Mouse (Mus musculus) limb, embryonic 13.5 days (tissue): ENCODE data around the gene Casp7. TPM values are rescaled to one million over a fixed set of nuclear protein-coding genes. Genes with fewer than 3 reads are reported as not detected.
"Not testable (repeated sequence)": the region's sequence is repeated elsewhere in the genome, so short reads cannot be mapped to it uniquely, and the experiment has no call there.

Source experiments
- ATAC-seq: fragments of 200-750 bp; cut with Nextera tagmentation; 2 replicates; pipeline ENCODE4 v1.8.0; 2017; ENCODE audit warnings: low read depth, moderate number of reproducible peaks, moderate TSS enrichment; ENCODE audit not compliant: low FRiP score
- H3K27ac ChIP-seq: fragments of 300-500 bp; sonication (generic); 2 replicates; pipeline ENCODE4 v1.5.1; 2015; ENCODE audit warnings: inconsistent platforms, mild to moderate bottlenecking, moderate library complexity
- H3K27me3 ChIP-seq: fragments of 300-500 bp; sonication (generic); 2 replicates; pipeline ENCODE4 v1.6.1; 2015; ENCODE audit warnings: mild to moderate bottlenecking, inconsistent platforms
- H3K36me3 ChIP-seq: fragments of 300-500 bp; sonication (generic); 2 replicates; pipeline ENCODE4 v1.6.1; 2015; ENCODE audit warnings: inconsistent platforms, mild to moderate bottlenecking, moderate library complexity
- H3K4me1 ChIP-seq: fragments of 300-500 bp; sonication (generic); 2 replicates; pipeline ENCODE4 v1.6.1; 2015; ENCODE audit warnings: inconsistent platforms
- H3K4me2 ChIP-seq: fragments of 300-500 bp; sonication (generic); replicated peaks from 2 replicates; pipeline ENCODE4 v1.6.1; 2015; ENCODE audit warnings: inconsistent platforms, mild to moderate bottlenecking, moderate library complexity
- H3K4me3 ChIP-seq: fragments of 300-500 bp; sonication (generic); 2 replicates; pipeline ENCODE4 v1.5.1; 2015; ENCODE audit warnings: moderate library complexity, mild to moderate bottlenecking, inconsistent platforms
- H3K9ac ChIP-seq: fragments of 300-500 bp; sonication (generic); 2 replicates; pipeline ENCODE4 v1.6.1; 2015; ENCODE audit warnings: mild to moderate bottlenecking, inconsistent platforms
- H3K9me3 ChIP-seq: fragments of 300-500 bp; sonication (generic); 2 replicates; pipeline ENCODE4 v1.6.1; 2016; ENCODE audit warnings: inconsistent platforms
- WGBS: fragments of 180-500 bp; shearing (Covaris S2); methylation state at CpG from one replicate; pipeline ENCODE4 v1.1.7; 2015; 5-methylcytosine and 5-hydroxymethylcytosine counted together
- polyA plus RNA-seq: library from polyadenylated mRNA; unstranded; fragments of >200 nt; fragmentation: Nextera tagmentation; extraction: Ambion mirVana; gene quantifications from 2 replicates; pipeline ENCODE4 v1.2.1, GENCODE M21; 2015

The Casp7 gene
- 29.3 and 30.1 TPM in 2 replicates for polyA plus RNA-seq

DNA sequence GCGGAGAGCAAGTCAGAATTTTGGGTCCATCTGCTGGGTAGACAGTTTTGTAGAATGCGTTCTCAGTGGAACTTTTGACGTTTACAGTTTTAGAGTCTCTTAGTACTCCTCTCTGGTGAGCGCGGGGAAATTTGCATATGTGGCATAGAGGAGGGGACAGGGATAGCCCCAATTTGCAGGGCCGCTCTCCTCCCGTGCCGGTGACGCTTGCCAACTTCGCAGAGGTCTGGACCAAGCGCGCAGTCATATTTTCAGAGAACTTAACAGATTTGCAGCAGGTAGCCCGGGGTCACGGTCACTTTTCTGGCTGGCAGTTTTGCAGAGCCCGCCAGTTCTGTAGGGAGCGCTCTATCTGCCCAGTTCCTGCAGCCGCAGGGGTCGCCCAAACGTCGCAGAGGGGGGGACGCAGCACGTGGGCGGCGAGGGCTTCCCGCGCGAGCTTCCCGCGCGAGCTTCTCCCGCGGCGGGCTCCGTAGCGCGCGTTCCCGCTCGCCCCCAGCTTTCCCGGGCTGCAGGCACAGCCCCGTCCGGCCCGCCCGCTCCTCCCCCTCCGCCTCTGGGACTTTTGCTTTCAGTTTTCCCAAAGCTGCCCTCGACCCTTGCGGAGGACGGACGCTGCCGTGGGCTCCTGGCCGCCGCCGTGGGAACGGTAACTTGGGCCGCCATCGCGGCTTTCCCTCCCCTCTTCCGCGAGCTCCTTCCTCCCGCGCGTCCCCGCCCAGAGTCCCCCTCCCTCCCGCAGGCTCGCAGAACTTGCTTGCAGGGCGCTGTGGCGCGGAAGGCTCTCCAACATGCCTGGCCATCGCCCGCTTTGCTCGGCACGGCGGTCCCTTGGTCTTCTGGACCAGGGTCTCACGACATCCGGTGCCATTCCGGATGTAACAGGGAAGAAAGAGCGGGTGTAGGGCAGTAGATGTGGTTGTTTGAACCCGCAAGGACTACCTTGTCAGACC lies at the start of gene Casp7:
Gene Casp7, plus strand, starts transcription at position 461 of the 953 bp plus-strand sequence.
- H3K4me1 ChIP-seq: peaks cover 13% of the 10 kb centered on the region
- 1% methylated on average over 78 of the region's 78 CpGs for WGBS

DNA sequence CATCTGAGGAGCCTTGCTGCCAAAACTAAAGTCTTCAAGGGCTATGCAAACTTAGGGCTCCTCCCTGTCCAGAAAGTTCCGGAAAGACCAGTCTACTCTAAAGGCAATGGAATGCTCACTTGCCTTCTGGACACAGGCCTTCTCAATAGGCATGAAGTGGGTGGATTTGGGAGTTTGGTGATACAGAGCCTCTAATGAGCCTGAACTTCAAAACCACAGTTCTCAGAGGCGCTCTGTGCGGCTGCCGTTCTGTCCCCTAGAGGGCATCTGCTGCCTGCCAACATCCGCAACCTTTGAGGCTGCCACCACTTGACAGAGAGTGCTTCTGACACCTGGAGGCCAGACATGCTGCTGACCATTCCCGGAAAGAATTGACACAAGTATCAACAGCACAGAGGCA lies 47.6 kb upstream of the Casp7 start:
- Histone ChIP-seq H3K27ac (no peak overlapping the region), H3K9ac (no peak overlapping the region), H3K27me3 (peaks cover 3% of the 10 kb centered on the region; the same call in 1 of the 2 replicates), H3K9me3 (no peaks in the 10 kb centered on the region), H3K4me2 (no peak overlapping the region), H3K4me3 (no peak overlapping the region), H3K4me1 (peaks cover 4% of the 10 kb centered on the region; the same call in 1 of the 2 replicates), H3K36me3 (no peaks in the 10 kb centered on the region)
- no peak for ATAC-seq
- 30% methylated on average over 6 of the region's 6 CpGs for WGBS

More for the DNA sequence above, at the start of gene Casp7:
- H3K27ac ChIP-seq: peak within 1 kb of the TSS; percentile 88
- peak within 1 kb of the TSS; percentile 79 for H3K9ac ChIP-seq
- H3K27me3 ChIP-seq: peaks cover 19% of the 10 kb centered on the region
- peak within 1 kb of the TSS; percentile 60 for H3K4me3 ChIP-seq
- H3K4me2 ChIP-seq: peak within 1 kb of the TSS; percentile 85
- ATAC-seq: peak; percentile 71
- H3K36me3 ChIP-seq: no peaks in the 10 kb centered on the region
- H3K9me3 ChIP-seq: no peaks in the 10 kb centered on the region

DNA sequence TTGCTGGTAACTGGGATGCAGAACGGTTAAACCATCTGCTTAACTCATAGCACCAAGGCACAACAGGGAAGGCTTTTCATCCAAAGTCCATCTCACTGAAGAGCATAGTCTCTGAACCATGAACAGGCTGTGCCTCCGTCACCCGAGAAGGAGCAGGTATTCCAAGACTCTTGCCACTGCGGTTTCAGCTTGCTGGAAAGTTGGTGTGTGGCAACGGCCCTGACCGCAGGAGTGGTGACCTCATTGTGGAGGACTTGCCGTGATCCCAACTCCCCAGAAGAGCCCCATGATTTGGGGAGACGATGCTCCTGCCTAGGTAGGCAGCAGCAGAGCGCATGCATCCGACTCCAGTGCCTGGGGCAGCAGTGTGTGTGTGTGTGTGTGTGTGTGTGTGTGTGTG lies 43.2 kb upstream of the Casp7 start:
- no peak overlapping the region for H3K9ac ChIP-seq
- no peak overlapping the region for H3K27ac ChIP-seq
- no peak overlapping the region for H3K4me3 ChIP-seq
- 0 out of 2 replicates have a peak, but pooled peaks cover 4% of the 10 kb centered on the region for H3K4me1 ChIP-seq
- H3K4me2 ChIP-seq: no peak overlapping the region
- no peak for ATAC-seq
- H3K36me3 ChIP-seq: no peaks in the 10 kb centered on the region
- H3K27me3 ChIP-seq: no peaks in the 10 kb centered on the region
- H3K9me3 ChIP-seq: no peaks in the 10 kb centered on the region
- WGBS: 88% methylated on average over 10 of the region's 10 CpGs

DNA sequence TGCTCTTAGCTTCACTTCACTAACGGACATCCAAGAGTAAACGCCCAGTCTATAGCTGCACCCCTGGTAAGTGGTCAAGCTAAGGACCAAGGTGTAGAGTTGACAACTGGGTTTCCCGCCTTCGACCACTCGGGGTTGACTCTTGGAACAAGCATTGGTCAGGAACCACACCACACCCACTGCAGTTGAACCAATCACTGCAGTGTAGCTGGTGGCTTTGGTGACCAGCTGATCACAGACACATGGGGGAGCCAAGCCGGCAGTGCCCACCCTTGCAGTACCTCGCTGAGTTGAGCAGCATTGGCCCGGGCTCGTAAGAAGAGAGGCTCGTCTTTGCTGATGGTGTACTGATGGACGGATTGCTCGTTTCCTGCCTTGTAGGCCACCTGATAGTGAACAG lies 41.7 kb upstream of the Casp7 start:
- no peak overlapping the region for H3K9ac ChIP-seq
- no peaks in the 10 kb centered on the region for H3K36me3 ChIP-seq
- no peak for ATAC-seq
- H3K4me2 ChIP-seq: no peak overlapping the region
- 82% methylated on average over 12 of the region's 12 CpGs for WGBS
- no peaks in the 10 kb centered on the region for H3K9me3 ChIP-seq
- no peak overlapping the region for H3K4me3 ChIP-seq
- H3K27me3 ChIP-seq: no peaks in the 10 kb centered on the region
- H3K27ac ChIP-seq: no peak overlapping the region
- H3K4me1 ChIP-seq: 0 out of 2 replicates have a peak, but pooled peaks cover 4% of the 10 kb centered on the region

DNA sequence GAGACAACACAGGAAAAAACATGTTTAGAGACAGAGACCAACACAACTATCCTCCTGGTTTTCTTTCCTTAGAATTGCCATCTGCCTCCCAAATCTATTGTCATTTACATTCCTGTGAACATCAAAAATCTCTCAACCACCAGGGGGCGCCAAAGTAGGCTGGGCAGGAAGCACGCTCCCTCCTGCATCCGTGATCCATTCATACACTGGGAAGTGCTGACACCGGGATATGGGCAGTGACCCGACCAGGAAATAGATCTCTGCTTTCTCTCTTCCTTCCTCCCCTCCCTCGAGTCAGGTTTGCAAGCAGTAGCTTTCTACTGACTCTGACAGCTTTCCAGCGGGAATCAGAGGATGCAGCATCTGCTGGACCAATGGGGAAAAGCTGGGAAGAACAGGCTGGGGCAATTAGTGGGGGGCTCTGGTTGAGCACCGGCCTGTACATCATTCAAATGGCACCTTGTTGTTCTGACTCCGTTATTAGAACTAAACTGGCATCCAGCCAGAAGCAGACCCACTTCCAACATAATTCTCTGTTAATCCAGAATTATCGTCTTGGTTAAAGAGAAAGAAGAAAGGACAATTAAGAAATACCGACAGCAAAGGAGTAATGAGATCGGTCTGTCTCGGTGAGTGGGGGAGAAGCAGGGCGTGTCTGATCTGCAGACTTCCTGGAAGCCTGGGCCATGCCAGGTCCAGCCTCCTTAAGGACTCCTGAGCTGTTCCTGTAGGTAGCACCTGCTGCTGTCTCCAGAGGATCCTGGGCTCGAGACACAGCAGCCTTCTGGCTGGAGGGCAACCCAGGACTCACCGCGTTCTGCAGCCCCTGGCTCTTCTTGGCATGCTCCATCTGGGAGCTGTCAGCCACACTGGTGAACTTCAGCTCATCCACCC lies 40.2 kb upstream of the Casp7 start:
- 39% methylated on average over 17 of the region's 17 CpGs for WGBS
- no peak overlapping the region for H3K9ac ChIP-seq
- H3K4me1 ChIP-seq: 0 out of 2 replicates have a peak, but pooled peaks cover 4% of the 10 kb centered on the region
- no peaks in the 10 kb centered on the region for H3K36me3 ChIP-seq
- no peak overlapping the region for H3K27ac ChIP-seq
- no peaks in the 10 kb centered on the region for H3K9me3 ChIP-seq
- no peak for ATAC-seq
- no peaks in the 10 kb centered on the region for H3K27me3 ChIP-seq
- H3K4me3 ChIP-seq: no peak overlapping the region
- peak overlapping the region; percentile 25; the same call in 1 of the 2 replicates for H3K4me2 ChIP-seq

DNA sequence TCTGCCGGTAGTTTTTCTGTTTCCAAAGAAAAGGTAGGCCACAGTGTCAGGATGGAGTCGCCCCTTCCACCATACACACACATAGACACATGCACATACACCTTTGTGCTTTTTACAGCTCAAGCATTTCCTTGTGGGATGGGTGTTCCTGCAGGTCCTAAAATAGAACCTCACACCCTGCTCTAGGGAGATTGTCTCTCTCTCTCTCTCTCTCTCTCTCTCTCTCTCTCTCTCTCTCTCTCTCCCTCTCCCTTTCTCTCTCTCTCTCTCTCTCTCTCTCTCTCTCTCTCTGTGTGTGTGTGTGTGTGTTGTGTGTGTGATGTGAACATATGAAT lies 39.6 kb upstream of the Casp7 start:
- H3K36me3 ChIP-seq, H3K9ac ChIP-seq, H3K9me3 ChIP-seq, H3K27me3 ChIP-seq, H3K4me1 ChIP-seq, ATAC-seq, H3K4me3 ChIP-seq, H3K27ac ChIP-seq, H3K4me2 ChIP-seq: not testable (repeated sequence)
- WGBS: 78% methylated on average over 2 of the region's 2 CpGs

DNA sequence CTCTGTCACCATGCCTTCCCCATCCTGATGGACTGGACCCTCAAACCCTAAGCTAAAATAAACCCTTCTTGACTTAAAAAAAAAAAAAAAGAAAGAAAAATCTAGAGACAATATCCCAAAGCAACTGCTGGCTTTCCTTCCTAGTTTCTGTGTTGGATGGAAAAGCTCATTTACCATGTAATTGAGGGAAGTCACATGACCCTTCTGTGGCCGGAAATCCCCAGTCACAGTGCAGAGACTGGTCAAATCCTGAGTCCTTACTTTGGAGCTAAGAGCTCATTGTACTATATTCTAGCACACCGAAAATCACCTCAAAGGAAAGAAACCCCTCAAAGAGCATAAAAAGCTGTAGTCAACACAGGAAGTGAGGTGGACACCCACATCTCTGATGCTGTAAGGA lies 38.0 kb upstream of the Casp7 start:
- WGBS: 67% methylated on average over 2 of the region's 2 CpGs
- Histone ChIP-seq H3K4me3 (no peak overlapping the region), H3K27me3 (no peaks in the 10 kb centered on the region), H3K27ac (no peak overlapping the region), H3K9ac (no peak overlapping the region), H3K9me3 (no peaks in the 10 kb centered on the region), H3K36me3 (no peaks in the 10 kb centered on the region), H3K4me2 (no peak overlapping the region), H3K4me1 (peaks cover 8% of the 10 kb centered on the region)
- no peak for ATAC-seq

DNA sequence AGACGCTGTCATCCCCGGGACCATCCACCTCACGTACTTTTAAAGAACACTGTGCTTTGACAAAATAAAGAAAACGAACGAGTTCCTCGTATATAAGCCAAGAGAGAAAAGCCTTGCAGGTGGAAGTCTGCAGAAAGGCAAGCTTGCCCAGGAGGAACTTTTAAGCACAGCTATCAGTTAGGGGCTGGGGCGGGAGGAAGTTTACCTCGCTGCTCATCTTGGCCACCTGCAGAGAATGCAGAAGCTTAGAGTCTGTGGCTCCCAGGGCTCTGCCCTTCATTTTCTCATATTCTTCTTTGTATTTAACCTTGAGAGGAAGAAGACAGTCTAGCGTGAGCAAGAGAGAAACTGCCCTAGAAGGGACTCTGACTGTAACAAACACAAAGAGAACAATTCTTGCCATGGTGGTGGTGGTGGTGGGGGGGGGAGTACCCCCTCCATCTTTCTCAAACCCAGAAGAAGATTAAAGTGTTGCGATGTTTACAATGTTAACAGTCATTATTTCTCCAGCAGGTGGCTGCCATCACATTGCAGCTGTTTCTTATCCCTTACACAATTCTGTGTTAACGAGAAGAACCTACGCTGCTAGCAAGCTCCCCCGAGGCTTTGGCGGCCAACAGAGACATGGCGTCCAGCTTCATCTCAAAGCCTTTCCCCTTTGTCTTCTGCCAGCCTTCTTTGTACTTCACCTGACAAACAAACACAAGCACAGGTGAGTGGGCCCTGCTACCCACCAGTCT lies 33.0 kb upstream of the Casp7 start:
- Histone ChIP-seq H3K4me3 (no peak overlapping the region), H3K27ac (no peak overlapping the region), H3K27me3 (0 out of 2 replicates have a peak, but pooled peaks cover 4% of the 10 kb centered on the region), H3K36me3 (no peaks in the 10 kb centered on the region), H3K4me2 (no peak overlapping the region), H3K4me1 (peaks cover 13% of the 10 kb centered on the region), H3K9me3 (no peaks in the 10 kb centered on the region), H3K9ac (no peak overlapping the region)
- ATAC-seq: no peak
- 49% methylated on average over 15 of the region's 15 CpGs for WGBS

DNA sequence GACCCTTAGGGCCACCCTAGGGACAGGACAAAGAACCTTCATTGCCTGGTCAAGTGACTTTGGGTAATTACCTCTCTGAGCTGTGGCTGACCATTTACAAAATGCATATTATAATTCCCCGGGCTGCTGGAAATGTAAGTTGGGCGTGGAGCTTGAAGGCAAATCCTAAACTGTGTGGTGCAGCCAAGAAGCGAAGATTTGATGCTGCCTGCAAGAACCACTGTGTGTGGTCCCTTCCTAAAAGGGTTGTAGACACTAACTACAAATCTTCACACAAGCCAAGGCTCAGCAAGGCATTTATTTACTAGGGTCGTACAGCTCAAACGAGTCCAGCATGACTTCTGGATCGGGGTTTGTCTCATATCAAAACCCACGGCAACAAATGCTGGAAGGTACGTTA lies 32.4 kb upstream of the Casp7 start:
- no peak for ATAC-seq
- no peak overlapping the region for H3K4me3 ChIP-seq
- H3K4me1 ChIP-seq: peaks cover 13% of the 10 kb centered on the region
- H3K36me3 ChIP-seq: no peaks in the 10 kb centered on the region
- 51% methylated on average over 8 of the region's 8 CpGs for WGBS
- 0 out of 2 replicates have a peak, but pooled peaks cover 4% of the 10 kb centered on the region for H3K27me3 ChIP-seq
- H3K9ac ChIP-seq: no peak overlapping the region
- no peaks in the 10 kb centered on the region for H3K9me3 ChIP-seq
- no peak overlapping the region for H3K27ac ChIP-seq
- H3K4me2 ChIP-seq: no peak overlapping the region

DNA sequence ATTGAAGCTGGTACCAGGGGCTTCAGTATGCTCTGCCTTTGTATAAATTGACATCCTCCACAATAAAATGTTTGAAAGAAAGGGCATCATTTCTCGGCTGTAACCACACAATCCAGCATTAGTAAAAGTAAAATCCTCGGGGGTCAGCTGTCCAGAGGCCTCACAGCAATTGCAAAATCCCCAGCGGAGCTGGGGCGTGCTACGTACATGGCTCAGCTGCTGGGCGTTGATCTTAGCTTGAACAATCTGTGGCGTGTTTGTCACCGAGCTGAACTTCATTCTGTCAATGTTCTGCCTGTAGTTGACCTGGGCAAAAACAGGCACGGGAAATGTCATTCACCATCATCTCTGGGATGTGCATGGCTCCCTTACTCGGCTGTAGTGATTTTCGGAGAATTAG lies 30.8 kb upstream of the Casp7 start:
- WGBS: 84% methylated on average over 11 of the region's 11 CpGs
- no peaks in the 10 kb centered on the region for H3K9me3 ChIP-seq
- ATAC-seq: no peak
- H3K4me3 ChIP-seq: no peak overlapping the region
- peaks cover 13% of the 10 kb centered on the region for H3K4me1 ChIP-seq
- 0 out of 2 replicates have a peak, but pooled peaks cover 4% of the 10 kb centered on the region for H3K27me3 ChIP-seq
- H3K4me2 ChIP-seq: no peak overlapping the region
- no peak overlapping the region for H3K27ac ChIP-seq
- H3K36me3 ChIP-seq: no peaks in the 10 kb centered on the region
- no peak overlapping the region for H3K9ac ChIP-seq

DNA sequence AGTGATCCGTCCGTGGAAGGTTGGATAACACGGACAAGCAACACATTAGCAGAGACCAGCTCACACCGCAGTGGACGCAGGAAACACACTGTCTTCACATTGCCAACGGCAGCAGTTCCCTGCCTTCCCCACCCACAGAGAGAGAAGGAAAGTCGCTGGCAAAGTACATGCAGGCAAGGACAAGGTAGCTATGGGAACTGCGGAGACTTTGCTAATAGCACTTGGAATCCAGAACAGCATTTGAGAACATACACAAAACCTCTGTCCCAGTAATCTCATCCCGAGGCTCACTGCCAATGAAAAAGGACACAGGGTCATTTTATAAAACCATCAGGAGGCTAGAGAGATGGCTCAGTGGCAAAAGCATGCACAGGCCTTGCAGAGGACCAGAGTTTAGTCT lies 30.3 kb upstream of the Casp7 start:
- no peak overlapping the region for H3K4me3 ChIP-seq
- H3K27me3 ChIP-seq: 0 out of 2 replicates have a peak, but pooled peaks cover 4% of the 10 kb centered on the region
- 83% methylated on average over 9 of the region's 9 CpGs for WGBS
- H3K4me1 ChIP-seq: peaks cover 13% of the 10 kb centered on the region
- no peaks in the 10 kb centered on the region for H3K9me3 ChIP-seq
- H3K27ac ChIP-seq: no peak overlapping the region
- no peak overlapping the region for H3K9ac ChIP-seq
- ATAC-seq: no peak
- H3K36me3 ChIP-seq: no peaks in the 10 kb centered on the region
- H3K4me2 ChIP-seq: no peak overlapping the region
